Mouse (Mus musculus) ES-Bruce4 (cell line): ENCODE measurements around the gene Rab21. TPM values are rescaled to one million over a fixed set of nuclear protein-coding genes. Genes with fewer than 3 reads are reported as not detected.

Experiments used
- H3K27ac ChIP-seq: 2 replicates; pipeline ENCODE4 v1.5.1; 2012; ENCODE audit warnings: low read length, inconsistent platforms; ENCODE audit not compliant: insufficient read depth
- H3K27me3 ChIP-seq: 2 replicates; pipeline ENCODE4 v1.6.1; 2012; ENCODE audit warnings: mild to moderate bottlenecking, low read length, inconsistent platforms; ENCODE audit not compliant: control insufficient read depth, poor library complexity, insufficient read depth, severe bottlenecking
- H3K36me3 ChIP-seq: 2 replicates; pipeline ENCODE4 v1.6.1; 2012; ENCODE audit warnings: inconsistent platforms, mild to moderate bottlenecking, low read length, moderate library complexity; ENCODE audit not compliant: control insufficient read depth, poor library complexity, insufficient read depth, severe bottlenecking
- H3K4me1 ChIP-seq: one replicate; pipeline ENCODE4 v1.8.1; 2011; ENCODE audit warnings: low read length; ENCODE audit not compliant: control insufficient read depth, insufficient read depth
- H3K4me3 ChIP-seq: 2 replicates; pipeline ENCODE4 v1.5.1; 2011; ENCODE audit warnings: low read depth, mild to moderate bottlenecking, low read length
- H3K9ac ChIP-seq: 2 replicates; pipeline ENCODE4 v1.6.1; 2012; ENCODE audit warnings: low read depth, mild to moderate bottlenecking, inconsistent platforms; ENCODE audit not compliant: poor library complexity, severe bottlenecking
- H3K9me3 ChIP-seq: replicated peaks from 2 replicates; pipeline ENCODE4 v1.6.1; 2012; ENCODE audit warnings: mild to moderate bottlenecking, low read length, inconsistent platforms; ENCODE audit not compliant: control insufficient read depth, poor library complexity, insufficient read depth, severe bottlenecking
- CTCF ChIP-seq: IDR thresholded peaks from one replicate; pipeline ENCODE4 v1.8.1; 2011; ENCODE audit warnings: low read depth, low read length
- EP300 ChIP-seq: IDR thresholded peaks from 2 replicates; pipeline ENCODE4 v1.6.1; 2011; ENCODE audit warnings: low read depth, low read length; ENCODE audit not compliant: insufficient read depth
- POLR2A ChIP-seq: IDR thresholded peaks from one replicate; pipeline ENCODE4 v1.8.1; 2011; ENCODE audit warnings: low read length; ENCODE audit not compliant: insufficient read depth
- polyA plus RNA-seq: library from polyadenylated mRNA; stranded (reverse); fragments of >200 nt; gene quantifications from 2 replicates; pipeline ENCODE4 v1.2.4, GENCODE M21; 2011; ENCODE audit warnings: low read depth; ENCODE audit not compliant: missing spikeins, insufficient read depth, insufficient read length

Rab21 gene
- polyA plus RNA-seq, 1 experiment: 37.2 TPM

DNA sequence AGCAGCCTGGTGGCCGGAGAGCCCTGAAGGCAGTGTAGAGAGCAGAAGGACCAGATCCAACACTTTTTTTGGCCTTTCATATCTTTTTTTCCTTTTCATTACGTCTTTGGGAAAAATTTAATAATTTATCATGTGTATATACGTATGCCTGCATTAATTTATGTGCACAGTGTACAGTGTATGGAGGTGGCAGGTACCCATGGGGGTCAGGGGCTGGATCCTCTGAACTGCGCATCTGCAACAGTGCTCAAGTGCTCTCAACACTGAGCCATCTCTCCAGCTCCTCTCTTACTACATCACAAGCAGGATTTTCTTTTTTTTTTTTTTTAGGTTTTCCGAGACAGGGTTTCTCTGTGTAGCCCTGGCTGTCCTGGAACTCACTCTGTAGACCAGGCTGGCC is 17.8 kb downstream of the Rab21 start:
- no peak overlapping the region for H3K27ac ChIP-seq
- H3K36me3 ChIP-seq: peaks cover 24% of the 10 kb centered on the region
- H3K4me3 ChIP-seq: no peak overlapping the region
- no peaks in the 10 kb centered on the region for H3K9me3 ChIP-seq
- H3K9ac ChIP-seq: no peak overlapping the region
- no peaks in the 10 kb centered on the region for H3K27me3 ChIP-seq
- no peaks in the 10 kb centered on the region for H3K4me1 ChIP-seq
- TF ChIP-seq CTCF: no peak
- no peak for TF ChIP-seq EP300
- no peak for TF ChIP-seq POLR2A

DNA sequence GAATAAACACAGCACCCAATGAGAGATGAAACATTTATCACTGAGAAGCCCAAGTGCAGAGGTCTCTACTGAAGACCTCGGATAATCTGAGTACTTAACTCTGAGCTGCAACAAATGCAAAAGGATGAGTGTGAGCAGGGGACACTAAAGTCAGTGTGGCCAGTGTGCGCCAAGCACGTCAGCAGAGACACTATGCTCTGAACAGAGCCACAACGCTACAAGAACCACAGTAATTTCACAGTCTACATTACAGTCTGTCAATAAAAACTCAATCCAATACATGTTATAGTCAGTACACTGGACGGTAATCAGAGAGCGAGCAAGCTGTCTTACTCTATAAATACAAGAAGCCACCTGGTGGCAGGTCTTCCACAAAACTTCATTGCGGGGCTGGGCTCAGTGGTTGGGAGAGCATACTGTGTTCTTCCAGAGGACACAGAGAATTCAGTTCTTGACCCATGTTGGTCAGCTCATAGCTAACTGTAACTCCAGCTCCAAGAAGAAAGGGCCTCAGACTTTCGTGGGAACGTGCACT is 18.9 kb downstream of the Rab21 start:
- peaks cover 25% of the 10 kb centered on the region for H3K36me3 ChIP-seq

DNA sequence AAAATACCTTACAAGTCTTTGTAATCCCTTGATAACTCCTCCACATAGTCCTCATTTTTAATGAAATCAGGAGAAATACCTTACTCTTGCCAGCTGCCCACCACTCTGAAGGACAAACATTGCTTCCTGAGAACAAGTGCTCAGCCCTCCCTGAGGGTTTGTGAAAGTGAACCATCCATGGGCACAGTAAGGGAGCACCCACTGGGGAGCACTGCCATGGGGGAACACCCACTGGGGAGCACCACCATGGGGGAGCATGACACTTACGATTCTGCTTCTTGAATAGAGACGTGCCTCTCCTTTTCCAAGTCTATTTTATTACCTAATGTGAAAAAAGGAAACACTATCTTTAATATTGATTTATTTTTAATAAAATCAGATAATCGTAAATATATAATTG is 20.2 kb downstream of the Rab21 start:
- Histone ChIP-seq H3K4me1 (no peaks in the 10 kb centered on the region), H3K9ac (no peak overlapping the region), H3K27me3 (no peaks in the 10 kb centered on the region), H3K36me3 (peaks cover 21% of the 10 kb centered on the region), H3K4me3 (no peak overlapping the region), H3K9me3 (no peaks in the 10 kb centered on the region), H3K27ac (no peak overlapping the region)
- TF ChIP-seq EP300: no peak
- no peak for TF ChIP-seq POLR2A
- TF ChIP-seq CTCF: no peak

More for the DNA sequence above, 18.9 kb downstream of the Rab21 start:
- TF ChIP-seq EP300 (no peak), CTCF (no peak), POLR2A (no peak)
- H3K27me3 ChIP-seq: no peaks in the 10 kb centered on the region
- no peak overlapping the region for H3K27ac ChIP-seq
- no peaks in the 10 kb centered on the region for H3K4me1 ChIP-seq
- no peak overlapping the region for H3K4me3 ChIP-seq
- no peaks in the 10 kb centered on the region for H3K9me3 ChIP-seq
- H3K9ac ChIP-seq: no peak overlapping the region

DNA sequence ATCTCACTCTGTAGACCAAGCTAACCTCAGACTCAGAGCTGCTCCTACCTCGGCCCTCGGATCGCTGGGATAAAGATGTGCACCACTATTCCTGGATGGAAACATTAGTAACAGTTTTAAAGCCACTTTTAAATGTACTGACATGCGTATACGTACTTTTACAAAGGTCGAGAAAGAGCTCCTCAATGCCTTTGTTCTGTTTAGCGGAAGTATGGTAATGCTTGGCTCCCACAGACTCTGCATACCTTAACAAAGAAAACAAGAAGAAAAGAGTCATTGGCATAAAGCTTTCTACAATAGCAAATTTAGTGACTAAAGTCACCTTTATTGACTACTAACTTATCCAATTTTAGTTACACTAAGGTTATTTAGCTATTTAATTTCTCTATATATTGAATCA is 20.7 kb downstream of the Rab21 start:
- TF ChIP-seq EP300: no peak
- TF ChIP-seq CTCF: no peak
- TF ChIP-seq POLR2A: no peak
- Histone ChIP-seq H3K4me1 (no peaks in the 10 kb centered on the region), H3K36me3 (peaks cover 21% of the 10 kb centered on the region), H3K9me3 (no peaks in the 10 kb centered on the region), H3K27me3 (no peaks in the 10 kb centered on the region), H3K9ac (no peak overlapping the region), H3K27ac (no peak overlapping the region), H3K4me3 (no peak overlapping the region)

DNA sequence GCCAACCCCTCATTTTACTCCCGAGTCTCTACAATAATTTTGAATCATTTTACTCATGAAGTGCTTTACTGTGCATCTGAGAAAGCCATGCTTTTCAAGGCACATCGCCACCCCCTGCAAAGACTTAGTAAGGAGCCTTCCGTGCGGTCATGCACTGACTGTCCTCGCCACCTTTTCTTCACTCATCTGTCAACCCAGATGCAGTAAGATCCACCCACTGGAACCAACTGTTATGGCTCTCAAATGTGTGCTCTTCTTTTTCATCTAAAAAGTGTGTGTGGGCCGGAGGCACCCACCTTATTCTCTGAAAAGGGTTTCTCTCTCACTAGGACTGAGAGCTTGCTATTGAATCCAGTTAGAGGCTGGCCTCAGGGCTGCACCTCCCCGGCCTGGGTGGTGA is 21.4 kb downstream of the Rab21 start:
- peaks cover 20% of the 10 kb centered on the region for H3K36me3 ChIP-seq
- TF ChIP-seq POLR2A (no peak), EP300 (no peak), CTCF (no peak)
- H3K27ac ChIP-seq: no peak overlapping the region
- H3K9me3 ChIP-seq: no peaks in the 10 kb centered on the region
- H3K9ac ChIP-seq: no peak overlapping the region
- H3K4me3 ChIP-seq: no peak overlapping the region
- H3K4me1 ChIP-seq: no peaks in the 10 kb centered on the region
- no peaks in the 10 kb centered on the region for H3K27me3 ChIP-seq

DNA sequence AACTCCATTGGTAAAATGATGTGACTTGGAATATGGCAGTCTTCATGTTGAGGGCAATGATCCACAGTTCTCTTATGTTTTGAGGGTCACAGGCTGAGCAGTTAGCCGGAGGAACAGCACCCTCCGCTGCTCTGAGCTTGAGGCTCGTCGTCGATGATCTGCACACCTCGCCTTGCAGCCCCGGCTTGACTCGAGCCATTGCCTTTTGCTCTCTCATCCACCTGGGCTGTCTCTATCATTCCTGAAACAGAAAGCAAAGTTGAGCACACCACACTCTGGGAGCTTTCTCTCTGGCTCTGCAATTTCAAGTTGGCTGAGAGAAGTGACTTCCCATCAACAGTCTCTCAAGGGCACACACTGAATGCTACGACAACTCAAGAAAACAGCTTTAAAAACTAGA is 24.7 kb downstream of the Rab21 start:
- no peaks in the 10 kb centered on the region for H3K4me1 ChIP-seq
- no peak overlapping the region for H3K4me3 ChIP-seq
- H3K9ac ChIP-seq: no peak overlapping the region
- no peaks in the 10 kb centered on the region for H3K27me3 ChIP-seq
- no peak for TF ChIP-seq POLR2A
- TF ChIP-seq EP300: no peak
- no peaks in the 10 kb centered on the region for H3K9me3 ChIP-seq
- H3K36me3 ChIP-seq: peaks cover 20% of the 10 kb centered on the region
- H3K27ac ChIP-seq: no peak overlapping the region
